Mouse (Mus musculus) gonadal fat pad, adult 2 months (tissue): ENCODE measurements at regions not wholly inside any gene's neighbourhood (a gene's known extent, or its start where the extent isn't known, plus 50 kb on each side); places are given as distances from the start of the nearest gene placed in this dataset.
A peak's percentile ranks its signal among the peaks of the same experiment; 100 is the strongest.

Experiments
- DNase-seq: peaks from one replicate; pipeline ENCODE4 v3.0.0-alpha.2; 2012; ENCODE audit warnings: low read depth

DNA sequence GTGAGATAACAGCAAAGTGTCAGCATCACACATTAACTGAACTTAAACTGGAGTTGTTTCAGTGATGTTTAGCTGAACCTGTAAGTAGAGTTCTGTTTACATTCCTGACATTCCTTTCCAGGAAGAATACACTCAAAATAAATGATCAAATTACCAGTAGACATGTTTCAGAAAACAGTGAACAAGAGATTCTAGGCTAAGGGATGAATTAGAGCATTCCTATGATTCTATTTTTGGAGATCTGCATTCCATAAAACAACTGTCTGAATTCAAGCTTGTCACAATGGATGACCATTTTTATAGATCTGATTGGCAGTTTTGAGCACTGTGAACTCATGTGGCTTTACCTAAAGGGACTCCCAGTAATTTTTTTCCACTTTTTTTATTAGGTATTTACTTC, 125.0 kb upstream of the Gm765 start:
- no peak for DNase-seq

DNA sequence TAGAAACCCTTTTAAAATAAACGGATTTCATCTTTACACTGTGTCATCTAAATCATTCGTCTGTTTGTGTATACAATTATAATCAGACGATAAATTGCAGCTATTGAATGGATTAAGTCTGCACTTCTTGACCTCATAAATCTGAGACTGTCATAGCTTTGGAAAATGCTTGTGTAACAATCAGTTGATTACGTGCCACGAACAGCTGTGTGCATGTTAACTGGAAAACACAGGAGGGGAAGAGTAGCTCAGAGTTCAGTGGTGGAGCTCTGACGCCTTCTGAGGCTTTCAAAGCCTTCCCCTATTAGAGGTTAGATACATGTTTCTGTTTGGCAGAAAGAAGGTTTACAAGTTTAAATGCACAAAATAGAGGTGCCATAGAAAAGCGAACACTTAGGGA, 109.7 kb upstream of the Gm765 start:
- no peak for DNase-seq

DNA sequence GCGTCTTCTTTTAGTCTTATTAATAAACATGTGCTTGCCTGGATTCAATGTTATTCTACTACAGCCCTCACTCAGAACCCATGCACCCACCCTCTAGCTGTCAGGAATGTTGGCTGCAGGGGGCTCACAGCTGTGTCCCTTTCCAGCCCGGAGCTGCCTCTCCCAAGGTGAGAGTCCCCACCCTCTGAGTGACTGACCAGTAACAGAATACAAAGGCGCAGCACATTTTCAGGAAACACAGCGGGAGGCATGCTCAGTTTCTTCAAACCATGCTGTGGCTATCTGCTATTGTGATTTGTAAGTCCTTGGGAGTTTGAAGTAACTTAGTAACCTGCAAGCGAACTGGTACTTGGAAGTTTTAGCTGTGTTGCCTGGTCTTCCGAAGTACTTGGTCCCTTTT, 93.1 kb upstream of the Gm765 start:
- no peak for DNase-seq

DNA sequence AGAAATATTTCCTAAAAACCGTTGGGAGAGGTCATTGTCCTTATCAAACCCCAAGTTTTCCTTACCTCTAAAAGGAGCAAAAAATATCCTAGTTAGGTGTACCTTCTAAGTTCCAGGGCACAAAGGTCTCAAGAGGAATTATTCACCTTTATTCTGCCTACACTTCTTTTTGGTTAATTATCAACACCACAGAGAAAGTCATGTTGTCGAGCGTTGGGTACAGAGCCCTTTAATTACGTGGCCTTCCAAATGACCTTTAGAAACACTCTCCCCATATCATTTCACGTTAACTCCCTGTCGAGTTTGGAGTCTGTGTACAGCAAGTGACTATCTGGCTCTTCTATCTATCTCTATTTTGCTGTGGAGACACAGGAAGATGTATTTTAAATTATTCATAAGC, 90.7 kb upstream of the Gm765 start:
- DNase-seq: no peak

DNA sequence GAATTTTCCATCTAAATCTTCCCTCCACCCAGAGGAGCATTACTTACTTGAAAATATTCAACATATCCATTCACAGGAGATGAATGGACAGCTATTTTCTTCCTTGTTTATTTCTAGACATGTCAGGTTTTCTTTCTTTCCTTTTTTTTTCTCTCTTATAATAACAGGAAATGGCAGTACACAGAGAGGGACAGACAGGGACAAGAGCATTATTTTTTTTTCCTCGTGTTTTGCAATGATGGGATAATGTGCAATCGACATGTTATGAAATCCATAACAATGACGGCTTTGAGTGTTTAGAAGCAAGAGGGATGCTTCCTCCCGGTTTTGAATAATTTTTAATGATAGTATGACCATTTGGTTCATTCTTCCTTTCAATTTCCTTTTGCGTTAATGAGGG, 86.6 kb upstream of the Gm765 start:
- DNase-seq: peak; percentile 23

DNA sequence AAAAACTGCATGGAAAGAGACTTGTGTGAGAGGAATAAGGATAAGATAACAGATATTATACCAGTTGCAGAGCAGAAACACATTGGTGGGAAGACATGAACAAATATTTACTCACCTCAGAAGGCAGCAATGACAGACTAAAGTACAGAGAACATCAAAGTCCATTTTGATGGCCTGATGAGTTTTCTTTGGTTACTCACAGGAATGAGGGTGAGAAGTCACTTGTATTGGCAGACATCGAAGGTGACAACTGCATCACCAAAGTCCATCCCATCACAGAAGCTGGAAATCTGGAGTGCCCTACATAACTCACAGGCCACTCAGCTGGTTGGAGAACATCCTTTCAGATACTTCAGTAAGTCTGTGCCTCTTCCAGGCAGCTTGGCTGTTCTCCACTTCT, 60.1 kb upstream of the Gm765 start:
- DNase-seq: no peak

DNA sequence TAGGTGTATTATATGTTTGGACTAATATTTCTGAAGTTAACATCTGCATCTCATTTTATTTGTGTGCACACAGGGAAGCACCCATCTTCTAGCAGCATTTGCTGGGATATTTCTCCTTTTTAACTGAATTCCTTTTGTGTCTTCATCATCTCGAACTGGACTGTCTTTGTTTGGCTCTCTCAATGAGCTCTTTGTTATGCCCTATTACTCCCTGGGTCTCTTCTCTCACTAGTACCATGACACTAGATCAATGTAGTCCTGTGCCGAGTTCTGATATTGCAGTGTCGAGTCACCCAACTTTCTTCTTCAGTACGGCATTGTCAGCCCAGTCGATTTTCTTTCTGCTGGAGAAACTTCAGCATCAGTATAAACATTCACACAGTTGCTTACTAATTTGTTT, 52.0 kb upstream of the Gm765 start:
- DNase-seq: no peak
